Mouse (Mus musculus) kidney, postnatal 0 days (tissue): ENCODE data around the gene Lrrc26. TPM values are rescaled to one million over a fixed set of nuclear protein-coding genes. Genes with fewer than 3 reads are reported as not detected.

Source experiments
- ATAC-seq: fragments of 200-750 bp; cut with Nextera tagmentation; replicated peaks from 2 replicates; pipeline ENCODE4 v1.8.0; 2017; ENCODE audit warnings: low read depth, moderate number of reproducible peaks, moderate TSS enrichment, moderate library complexity; ENCODE audit not compliant: low FRiP score
- DNase-seq: peaks from one replicate; pipeline ENCODE4 v3.0.0-alpha.2; 2016; ENCODE audit warnings: low spot score
- H3K27ac ChIP-seq: fragments of 300-500 bp; sonication (generic); 2 replicates; pipeline ENCODE4 v1.5.1; 2014; ENCODE audit warnings: mild to moderate bottlenecking
- H3K27me3 ChIP-seq: fragments of 300-500 bp; sonication (generic); 2 replicates; pipeline ENCODE4 v1.6.1; 2014; ENCODE audit warnings: low read length, mixed read lengths; ENCODE audit not compliant: insufficient read depth
- H3K36me3 ChIP-seq: fragments of 300-500 bp; sonication (generic); 2 replicates; pipeline ENCODE4 v1.6.1; 2014; ENCODE audit warnings: low read length, mixed read lengths; ENCODE audit not compliant: insufficient read depth
- H3K4me1 ChIP-seq: fragments of 300-500 bp; sonication (generic); replicated peaks from 2 replicates; pipeline ENCODE4 v1.6.1; 2014; ENCODE audit warnings: antibody characterized with exemption, low read length, mixed read lengths; ENCODE audit not compliant: insufficient read depth
- H3K4me2 ChIP-seq: fragments of 300-500 bp; sonication (generic); 2 replicates; pipeline ENCODE4 v1.6.1; 2014; ENCODE audit warnings: mild to moderate bottlenecking, low read length, moderate library complexity, mixed read lengths
- H3K4me3 ChIP-seq: fragments of 300-500 bp; sonication (generic); replicated peaks from 2 replicates; pipeline ENCODE4 v1.5.1; 2014; ENCODE audit warnings: low read depth, low read length
- H3K9ac ChIP-seq: fragments of 300-500 bp; sonication (generic); 2 replicates; pipeline ENCODE4 v1.6.1; 2014; ENCODE audit warnings: low read depth, low read length
- H3K9me3 ChIP-seq: fragments of 300-500 bp; sonication (generic); replicated peaks from 2 replicates; pipeline ENCODE4 v1.6.1; 2016; ENCODE audit warnings: low read length, inconsistent platforms, mixed read lengths
- CTCF ChIP-seq: IDR thresholded peaks from 2 replicates; pipeline ENCODE4 v1.5.1; 2016; ENCODE audit warnings: antibody characterized with exemption, low read depth, mild to moderate bottlenecking, moderate library complexity
- WGBS: fragments of 180-500 bp; shearing (Covaris S2); extraction: QIAGEN DNeasy Blood & Tissue Kit; methylation state at CpG from one replicate; pipeline ENCODE4 v1.1.7; 2014; 5-methylcytosine and 5-hydroxymethylcytosine counted together
- polyA plus RNA-seq: library from polyadenylated mRNA; unstranded; fragments of >200 nt; fragmentation: Nextera tagmentation; extraction: Ambion mirVana; gene quantifications from 2 replicates; pipeline ENCODE4 v1.2.1, GENCODE M21; 2015

Gene Lrrc26
- polyA plus RNA-seq, 1 experiment from 2014 or later: 0.29 TPM

DNA sequence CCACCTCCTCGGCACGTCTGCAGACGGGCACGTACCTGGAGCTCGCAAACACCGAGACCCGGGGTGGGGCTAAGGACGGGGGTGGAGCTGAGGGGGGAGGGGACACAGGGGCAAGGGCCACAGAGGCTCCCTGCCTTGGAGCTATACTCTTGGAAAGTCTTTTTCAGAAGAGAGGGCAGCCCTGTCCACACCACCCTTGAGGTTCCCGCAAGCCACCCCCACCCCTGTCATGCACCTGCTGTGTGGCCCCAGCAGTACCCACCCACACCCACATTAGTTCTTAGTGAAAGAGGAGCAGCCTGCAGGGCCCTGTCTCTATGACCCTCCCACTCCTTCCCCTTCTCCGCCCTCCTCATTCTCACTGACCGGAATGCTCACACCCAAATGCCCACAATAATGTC is 21.8 kb downstream of the Lrrc26 start:
- WGBS: 4% methylated on average over 11 of the region's 11 CpGs
- H3K9me3 ChIP-seq: no peaks in the 10 kb centered on the region
- H3K4me3 ChIP-seq: no peak overlapping the region
- peaks cover 33% of the 10 kb centered on the region for H3K27me3 ChIP-seq
- H3K9ac ChIP-seq: no peak overlapping the region
- 0 out of 2 replicates have a peak overlapping the region, but pooled peaks have one; percentile 25 for H3K4me2 ChIP-seq
- ATAC-seq (no peak), DNase-seq (no peak)
- no peak overlapping the region for H3K27ac ChIP-seq
- no peaks in the 10 kb centered on the region for H3K4me1 ChIP-seq
- no peak for TF ChIP-seq CTCF
- no peaks in the 10 kb centered on the region for H3K36me3 ChIP-seq

- DNase-seq: no peak
Observed at GRCm38 (mm10) chr2:25318119-25318966, 28.6 kb downstream of the Lrrc26 start.

DNA sequence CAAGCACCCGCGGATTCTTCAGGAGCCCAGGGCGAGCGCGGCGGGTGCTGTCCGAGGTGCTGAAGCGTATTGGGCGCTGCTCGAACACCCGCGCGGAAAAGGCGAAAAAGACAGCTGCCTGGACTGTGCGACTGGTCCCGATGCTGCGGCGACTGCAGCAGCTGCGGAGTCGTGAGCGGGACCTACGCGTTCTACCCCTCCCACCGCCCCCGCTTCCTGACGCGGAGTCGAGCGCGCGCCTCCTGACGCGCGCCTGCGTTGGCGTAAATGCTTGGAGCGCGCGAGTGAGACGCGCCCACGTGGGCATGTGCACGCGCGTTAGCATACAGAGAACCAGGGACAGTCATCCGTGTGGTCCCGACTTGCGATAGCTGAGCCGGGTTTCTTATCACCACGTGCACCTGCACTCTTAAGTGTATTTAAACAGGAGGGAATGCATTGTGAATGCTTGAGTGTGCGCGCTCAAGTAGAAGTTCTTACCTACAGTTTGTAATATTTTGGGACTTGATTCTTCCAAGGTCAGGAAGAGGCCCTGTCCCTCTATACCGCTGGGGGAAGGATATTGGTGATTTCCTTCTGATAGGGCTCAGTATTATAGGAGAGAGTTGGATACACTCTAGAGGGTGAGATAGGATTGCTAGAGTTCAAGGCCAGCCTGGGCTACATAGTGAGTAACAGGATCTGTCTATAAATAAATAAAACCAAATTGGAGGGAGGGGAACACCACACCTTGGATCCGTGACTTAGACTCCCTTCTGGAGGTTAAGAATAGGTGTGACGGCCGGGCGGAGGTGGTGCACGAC is 29.5 kb downstream of the Lrrc26 start, which contains the start of gene Grin1:
Grin1 (minus strand) TSS at position 217 of the 803 bp plus-strand sequence.
- DNase-seq (peak; percentile 71), ATAC-seq (peak; percentile 68; the same call in 1 of the 2 replicates)
- no peak for TF ChIP-seq CTCF
- Histone ChIP-seq H3K4me3 (peak within 1 kb of the TSS; percentile 18), H3K4me1 (peaks cover 7% of the 10 kb centered on the region; the same call in 1 of the 2 replicates), H3K27ac (no peak within 1 kb of the TSS), H3K9me3 (no peaks in the 10 kb centered on the region), H3K4me2 (peak within 1 kb of the TSS; percentile 49), H3K9ac (no peak within 1 kb of the TSS), H3K27me3 (peaks cover 11% of the 10 kb centered on the region), H3K36me3 (no peaks in the 10 kb centered on the region)
- WGBS: 10% methylated on average over 58 of the region's 58 CpGs

More at GRCm38 (mm10) chr2:25318119-25318966, 28.6 kb downstream of the Lrrc26 start:
- WGBS: 5% methylated on average over 31 of the region's 31 CpGs
- no peaks in the 10 kb centered on the region for H3K9me3 ChIP-seq
- H3K4me2 ChIP-seq: peak overlapping the region; percentile 49
- ATAC-seq: no peak
- peaks cover 16% of the 10 kb centered on the region for H3K27me3 ChIP-seq
- peak overlapping the region; percentile 18 for H3K4me3 ChIP-seq
- H3K4me1 ChIP-seq: peaks cover 7% of the 10 kb centered on the region; the same call in 1 of the 2 replicates
- no peak for TF ChIP-seq CTCF
- H3K9ac ChIP-seq: no peak overlapping the region
- H3K27ac ChIP-seq: no peak overlapping the region
- H3K36me3 ChIP-seq: no peaks in the 10 kb centered on the region

DNA sequence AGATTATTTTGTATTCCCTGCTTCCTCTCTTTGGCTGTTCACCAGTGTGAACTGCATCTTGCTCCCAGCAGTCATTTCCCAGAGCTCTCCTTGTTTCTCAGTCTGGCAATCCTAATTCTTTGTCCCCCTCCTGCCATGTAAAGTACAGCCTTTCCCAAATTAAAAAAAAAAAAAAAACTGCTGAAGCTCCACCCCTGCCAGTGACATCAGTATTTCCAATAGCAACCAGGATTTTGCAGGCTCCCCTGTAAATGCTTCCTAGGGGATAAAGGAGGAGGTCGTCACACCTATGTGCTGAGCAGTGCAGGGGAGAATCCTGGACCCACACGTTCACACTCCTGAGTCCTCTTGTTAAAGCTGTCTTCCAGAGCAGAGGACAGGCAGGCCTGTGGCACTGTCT is 30.4 kb downstream of the Lrrc26 start:
- H3K9ac ChIP-seq: no peak overlapping the region
- H3K4me2 ChIP-seq: no peak overlapping the region
- H3K9me3 ChIP-seq: no peaks in the 10 kb centered on the region
- WGBS: 36% methylated on average over 2 of the region's 2 CpGs
- DNase-seq (no peak), ATAC-seq (no peak)
- H3K27ac ChIP-seq: no peak overlapping the region
- no peaks in the 10 kb centered on the region for H3K36me3 ChIP-seq
- H3K4me1 ChIP-seq: peaks cover 7% of the 10 kb centered on the region; the same call in 1 of the 2 replicates
- no peak overlapping the region for H3K4me3 ChIP-seq
- no peak for TF ChIP-seq CTCF
- peaks cover 11% of the 10 kb centered on the region for H3K27me3 ChIP-seq

GRCm38 (mm10) chr2:25326036-25326435 is 36.3 kb downstream of the Lrrc26 start:
- Histone ChIP-seq H3K9me3 (no peaks in the 10 kb centered on the region), H3K9ac (no peak overlapping the region), H3K4me2 (no peak overlapping the region), H3K4me1 (no peaks in the 10 kb centered on the region), H3K27ac (no peak overlapping the region), H3K36me3 (no peaks in the 10 kb centered on the region), H3K4me3 (no peak overlapping the region), H3K27me3 (no peaks in the 10 kb centered on the region)
- no peak for TF ChIP-seq CTCF
- no peak for DNase-seq
- no peak for ATAC-seq
- WGBS: 82% methylated on average over 2 of the region's 2 CpGs

- Histone ChIP-seq H3K4me2 (no peak overlapping the region), H3K4me3 (no peak overlapping the region), H3K27me3 (no peaks in the 10 kb centered on the region), H3K4me1 (peaks cover 10% of the 10 kb centered on the region; the same call in 1 of the 2 replicates), H3K36me3 (no peaks in the 10 kb centered on the region), H3K9me3 (no peaks in the 10 kb centered on the region), H3K9ac (no peak overlapping the region), H3K27ac (no peak overlapping the region)
- 39% methylated on average over 7 of the region's 7 CpGs for WGBS
- DNase-seq: peak; percentile 64
- TF ChIP-seq CTCF: peak; percentile 68
- no peak for ATAC-seq
Observed at GRCm38 (mm10) chr2:25328440-25328839, 38.7 kb downstream of the Lrrc26 start.
